Comparison of ENCODE assay signal across 8 mouse cellular contexts in genomic region chr2:35335620-35336019, GRCm38 (mm10). TPM values are rescaled to one million over a fixed set of nuclear protein-coding genes. Genes with fewer than 3 reads are reported as not detected.
DNase-seq lines count a peak whose midpoint lies in the region; ATAC-seq and TF ChIP-seq lines count a peak whose summit lies in the region.

No protein-coding gene starts in this region.

- H3K27ac ChIP-seq in heart, embryonic 11.5 days (ENCODE audit: low read depth, low read length) = 0 out of 2 replicates have a peak overlapping the region, but pooled peaks have one; percentile 93
- H3K27ac ChIP-seq in bone marrow macrophage, adult 2 months (ENCODE audit: insufficient read depth, low read depth, low read length) = no peak overlapping the region
- H3K27ac ChIP-seq in hindbrain, embryonic 13.5 days = peak overlapping the region; percentile 82; the same call in 1 of the 2 replicates
- H3K27ac ChIP-seq in midbrain, embryonic 14.5 days (replicated peaks; ENCODE audit: low read depth, low read length) = no peak overlapping the region

- peaks cover 12% of the 10 kb centered on the region; the same call in 1 of the 2 replicates for H3K4me1 ChIP-seq in heart, embryonic 11.5 days (ENCODE audit: control insufficient read depth, insufficient read depth, low read length)
- H3K4me1 ChIP-seq in bone marrow macrophage, adult 2 months (ENCODE audit: control insufficient read depth, insufficient read depth, low read length) = peaks cover 39% of the 10 kb centered on the region
- peaks cover 17% of the 10 kb centered on the region for H3K4me1 ChIP-seq in hindbrain, embryonic 13.5 days (replicated peaks)
- peaks cover 7% of the 10 kb centered on the region; the same call in 1 of the 2 replicates for H3K4me1 ChIP-seq in midbrain, embryonic 14.5 days (ENCODE audit: control insufficient read depth, insufficient read depth, low read length)

- peak overlapping the region; percentile 89 for H3K4me3 ChIP-seq in heart, embryonic 11.5 days (ENCODE audit: low read depth, low read length)
- peak overlapping the region; percentile 77 for H3K4me3 ChIP-seq in bone marrow macrophage, adult 2 months (ENCODE audit: insufficient read depth, low read length)
- H3K4me3 ChIP-seq in hindbrain, embryonic 13.5 days = peak overlapping the region; percentile 73
- peak overlapping the region; percentile 52; the same call in 1 of the 2 replicates for H3K4me3 ChIP-seq in midbrain, embryonic 14.5 days (replicated peaks; ENCODE audit: low read depth, low read length)

- no peaks in the 10 kb centered on the region for H3K27me3 ChIP-seq in heart, embryonic 11.5 days (ENCODE audit: control insufficient read depth, insufficient read depth, low read length)
- H3K27me3 ChIP-seq in hindbrain, embryonic 13.5 days = peaks cover 5% of the 10 kb centered on the region; the same call in 1 of the 2 replicates
- no peaks in the 10 kb centered on the region for H3K27me3 ChIP-seq in midbrain, embryonic 14.5 days (ENCODE audit: control insufficient read depth, insufficient read depth, low read length)

- no peaks in the 10 kb centered on the region for H3K9me3 ChIP-seq in heart, embryonic 11.5 days (replicated peaks; ENCODE audit: control insufficient read depth, low read length)
- H3K9me3 ChIP-seq in hindbrain, embryonic 13.5 days = no peaks in the 10 kb centered on the region
- H3K9me3 ChIP-seq in midbrain, embryonic 14.5 days (ENCODE audit: control insufficient read depth, low read length) = no peaks in the 10 kb centered on the region

- peak overlapping the region; percentile 98 for H3K4me2 ChIP-seq in heart, embryonic 11.5 days
- peak overlapping the region; percentile 96 for H3K4me2 ChIP-seq in hindbrain, embryonic 13.5 days
- peak overlapping the region; percentile 89 for H3K4me2 ChIP-seq in midbrain, embryonic 14.5 days (ENCODE audit: low read length)

- WGBS in heart, embryonic 11.5 days (ENCODE audit: insufficient replicate concordance) = 9% methylated on average over 7 of the region's 7 CpGs
- WGBS in hindbrain, embryonic 13.5 days = 10% methylated on average over 7 of the region's 7 CpGs
- WGBS in midbrain, embryonic 14.5 days = 3% methylated on average over 7 of the region's 7 CpGs

- ATAC-seq in heart, embryonic 11.5 days (replicated peaks; ENCODE audit: insufficient number of reproducible peaks, low FRiP score, low TSS enrichment) = no peak
- no peak for ATAC-seq in hindbrain, embryonic 13.5 days (ENCODE audit: low FRiP score)
- no peak for ATAC-seq in midbrain, embryonic 14.5 days (ENCODE audit: low FRiP score, low TSS enrichment)

- H3K36me3 ChIP-seq in heart, embryonic 11.5 days (ENCODE audit: control insufficient read depth, insufficient read depth, low read length) = no peaks in the 10 kb centered on the region
- no peaks in the 10 kb centered on the region for H3K36me3 ChIP-seq in hindbrain, embryonic 13.5 days
- H3K36me3 ChIP-seq in midbrain, embryonic 14.5 days (ENCODE audit: control insufficient read depth, insufficient read depth, low read length) = no peaks in the 10 kb centered on the region

- DNase-seq in heart, adult 9 months (ENCODE audit: low spot score in 2 of 2) = no peak
- peak; percentile 34 for DNase-seq in midbrain, embryonic 14.5 days
- no peak for DNase-seq in thymus, postnatal 36 days
- DNase-seq in kidney, adult 9 months = no peak
- DNase-seq in thymus, postnatal 14 days = no peak

- no peak for TF ChIP-seq CTCF in bone marrow macrophage, adult 2 months (IDR thresholded peaks at IDR 0.05; ENCODE audit: low read depth, low read length)

- peak overlapping the region; percentile 89; the same call in 1 of the 2 replicates for H3K9ac ChIP-seq in heart, embryonic 11.5 days (ENCODE audit: low read depth, low read length)
- H3K9ac ChIP-seq in hindbrain, embryonic 13.5 days = peak overlapping the region; percentile 81
- no peak overlapping the region for H3K9ac ChIP-seq in midbrain, embryonic 14.5 days (replicated peaks; ENCODE audit: low read length)

- TF ChIP-seq POLR2A in bone marrow macrophage, adult 2 months (IDR thresholded peaks at IDR 0.05; ENCODE audit: borderline replicate concordance, low read depth, low read length) = no peak

RNA-seq across cellular contexts. Expression of gene Stom, which starts 1.2 kb away (rescaled TPM):
- polyA plus RNA-seq in heart, embryonic 11.5 days (2014; fragmentation: Nextera tagmentation; extraction: Ambion mirVana) = 39.6 and 46.1 TPM in 2 replicates
- 350 and 351 TPM in 2 replicates for polyA plus RNA-seq in bone marrow macrophage, adult 2 months (2012; ENCODE audit: insufficient read depth, insufficient read length, missing spikeins)
- 15.1 and 18.6 TPM in 2 replicates for polyA plus RNA-seq in hindbrain, embryonic 13.5 days (2015; fragmentation: Nextera tagmentation; extraction: Ambion mirVana)
- polyA plus RNA-seq in midbrain, embryonic 14.5 days (2014; fragmentation: Nextera tagmentation; extraction: Ambion mirVana) = 7.2 and 11.2 TPM in 2 replicates

RNA-seq across cellular contexts. Expression of gene 4930568D16Rik, which starts 31.9 kb away (rescaled TPM):
- polyA plus RNA-seq in heart, embryonic 11.5 days (2014; fragmentation: Nextera tagmentation; extraction: Ambion mirVana) = not detected in 2 replicates
- polyA plus RNA-seq in bone marrow macrophage, adult 2 months (2012; ENCODE audit: insufficient read depth, insufficient read length, missing spikeins) = not detected in 2 replicates
- not detected in 2 replicates for polyA plus RNA-seq in hindbrain, embryonic 13.5 days (2015; fragmentation: Nextera tagmentation; extraction: Ambion mirVana)
- polyA plus RNA-seq in midbrain, embryonic 14.5 days (2014; fragmentation: Nextera tagmentation; extraction: Ambion mirVana) = not detected in 2 replicates

Comparison
In these comparisons a context has a peak if more than half of its experiments do, and no peak if none do; other contexts are left out.
1. H3K27ac ChIP-seq: peak in heart, embryonic 11.5 days (single experiment) and hindbrain, embryonic 13.5 days (single experiment); none in bone marrow macrophage, adult 2 months (single experiment) and midbrain, embryonic 14.5 days (single experiment).
2. Peak in every context shown above with its lines, with median percentiles within 50 percentile points of each other: H3K4me2 ChIP-seq and H3K4me3 ChIP-seq.